Mouse (Mus musculus) myocyte (in vitro differentiated cells): ENCODE measurements around the gene Fhl3.

Source experiments
- E2F4 ChIP-seq: IDR thresholded peaks from one replicate; pipeline ENCODE4 v1.6.1; 2011; ENCODE audit warnings: mild to moderate bottlenecking, control low read depth, moderate library complexity; ENCODE audit not compliant: insufficient read depth
- MAX ChIP-seq: IDR thresholded peaks from one replicate; pipeline ENCODE4 v1.6.1; 2011; ENCODE audit warnings: low read depth, mild to moderate bottlenecking, control low read depth
- MYOD1 ChIP-seq, 3 experiments: IDR thresholded peaks; one replicate each; pipeline ENCODE4 v1.6.1; 2011; ENCODE audit warnings: control low read depth in 2 of 3, low read depth in 2 of 3, mild to moderate bottlenecking in 2 of 3, moderate library complexity in 1 of 3; ENCODE audit not compliant: insufficient read length in 2 of 3, control insufficient read depth in 1 of 3
- MYOG ChIP-seq, 3 experiments: IDR thresholded peaks; one replicate each; pipeline ENCODE4 v1.6.1; 2011; ENCODE audit warnings: control low read depth in 2 of 3, low read depth in 2 of 3, mild to moderate bottlenecking in 2 of 3; ENCODE audit not compliant: insufficient read length in 2 of 3, control insufficient read depth in 1 of 3, insufficient read depth in 1 of 3
- POLR2A ChIP-seq: IDR thresholded peaks from one replicate; pipeline ENCODE4 v1.6.1; 2011; ENCODE audit warnings: low read depth, mild to moderate bottlenecking, control low read depth, moderate library complexity; ENCODE audit not compliant: insufficient read length
- REST ChIP-seq: IDR thresholded peaks from one replicate; pipeline ENCODE4 v1.6.1; 2011; ENCODE audit warnings: mild to moderate bottlenecking, control low read depth, moderate library complexity; ENCODE audit not compliant: insufficient read depth, insufficient read length
- SRF ChIP-seq: IDR thresholded peaks from one replicate; pipeline ENCODE4 v1.6.1; 2011; ENCODE audit warnings: low read depth; ENCODE audit not compliant: control insufficient read depth, insufficient read length
- USF1 ChIP-seq: IDR thresholded peaks from one replicate; pipeline ENCODE4 v1.6.1; 2011; ENCODE audit warnings: low read depth, mild to moderate bottlenecking, control low read depth, moderate library complexity

GRCm38 (mm10) chr4:124699791-124700190 lies 710 bp upstream of the Fhl3 start:
- no peak for TF ChIP-seq E2F4
- TF ChIP-seq USF1: no peak
- TF ChIP-seq POLR2A: no peak
- no peak for TF ChIP-seq SRF
- TF ChIP-seq MYOD1 (IDR thresholded peaks at IDR 0.05; ENCODE audit: control insufficient read depth in 1 of 3, insufficient read length in 2 of 3, low read depth in 2 of 3): no peak
- TF ChIP-seq REST: no peak
- no peak for TF ChIP-seq MYOG (IDR thresholded peaks at IDR 0.05; ENCODE audit: control insufficient read depth in 1 of 3, insufficient read depth in 1 of 3, insufficient read length in 2 of 3, low read depth in 2 of 3)
- TF ChIP-seq MAX: no peak
